Mouse (Mus musculus) lung, postnatal 0 days (tissue): Measurements from ENCODE around the gene Zdhhc23.

Source experiments
- CTCF ChIP-seq: IDR thresholded peaks from 2 replicates; pipeline ENCODE4 v1.5.1; 2016; ENCODE audit warnings: antibody characterized with exemption, mild to moderate bottlenecking
- EP300 ChIP-seq: IDR thresholded peaks from 2 replicates; pipeline ENCODE4 v1.6.1; 2016; ENCODE audit warnings: antibody characterized with exemption, mild to moderate bottlenecking, control low read depth

GRCm38 (mm10) chr16:43979010-43979327 lies 622 bp downstream of the Zdhhc23 start:
- TF ChIP-seq CTCF: no peak
- TF ChIP-seq EP300: no peak
